Mouse (Mus musculus): Measurements from ENCODE around the gene Dab1. TPM values are rescaled to one million over a fixed set of nuclear protein-coding genes. Genes with fewer than 3 reads are reported as not detected.

The Dab1 gene
- 0.25 and 0.39 TPM in 2 replicates for polyA plus RNA-seq (2015; fragmentation: Nextera tagmentation; extraction: Ambion mirVana)

- TF ChIP-seq EP300 (IDR thresholded peaks at IDR 0.05) (no peak), CTCF (IDR thresholded peaks at IDR 0.05) (no peak)
- H3K4me2 ChIP-seq (replicated peaks; ENCODE audit: low read depth, low read length), result no peak within 1 kb of the TSS
- no peak for DNase-seq (ENCODE audit: low spot score)
- 2% methylated on average over 40 of the region's 41 CpGs for WGBS
- H3K27me3 ChIP-seq (replicated peaks; ENCODE audit: insufficient read depth, low read length), result peaks cover 20% of the 10 kb centered on the region
- H3K4me1 ChIP-seq (ENCODE audit: insufficient read depth, low read depth, low read length), result no peaks in the 10 kb centered on the region
- H3K27ac ChIP-seq (ENCODE audit: low read length), result no peak within 1 kb of the TSS
- no peaks in the 10 kb centered on the region for H3K36me3 ChIP-seq (ENCODE audit: insufficient read depth, low read length)
- no peak within 1 kb of the TSS for H3K4me3 ChIP-seq (ENCODE audit: low read depth, low read length)
- H3K9me3 ChIP-seq (ENCODE audit: low read length), result no peaks in the 10 kb centered on the region
- no peak within 1 kb of the TSS for H3K9ac ChIP-seq (replicated peaks; ENCODE audit: low read depth)
- no peak for ATAC-seq
Observed at GRCm38 (mm10) chr4:103619321-103619945, at the start of gene Dab1. TSS of gene Dab1 (plus strand) at chr4:103619359.

GRCm38 (mm10) chr4:103571721-103572352 is 47.3 kb upstream of the Dab1 start:
- peak; percentile 45 for DNase-seq (ENCODE audit: low spot score)

GRCm38 (mm10) chr4:103575556-103575955 is 43.6 kb upstream of the Dab1 start:
- TF ChIP-seq CTCF (IDR thresholded peaks at IDR 0.05), result no peak
- no peak for TF ChIP-seq EP300 (IDR thresholded peaks at IDR 0.05)
- H3K9ac ChIP-seq (replicated peaks; ENCODE audit: low read depth), result no peak overlapping the region
- H3K9me3 ChIP-seq (ENCODE audit: low read length), result no peaks in the 10 kb centered on the region
- no peaks in the 10 kb centered on the region for H3K36me3 ChIP-seq (ENCODE audit: insufficient read depth, low read length)
- no peaks in the 10 kb centered on the region for H3K27me3 ChIP-seq (replicated peaks; ENCODE audit: insufficient read depth, low read length)
- H3K4me3 ChIP-seq (ENCODE audit: low read depth, low read length), result no peak overlapping the region
- no peaks in the 10 kb centered on the region for H3K4me1 ChIP-seq (ENCODE audit: insufficient read depth, low read depth, low read length)
- H3K4me2 ChIP-seq (replicated peaks; ENCODE audit: low read depth, low read length), result no peak overlapping the region
- WGBS, result 79% methylated on average over 2 of the region's 2 CpGs
- H3K27ac ChIP-seq (ENCODE audit: low read length), result no peak overlapping the region
- ATAC-seq (no peak), DNase-seq (ENCODE audit: low spot score) (no peak)

More at GRCm38 (mm10) chr4:103571721-103572352, 47.3 kb upstream of the Dab1 start:
- 64% methylated on average over 4 of the region's 4 CpGs for WGBS
- Histone ChIP-seq H3K27me3 (replicated peaks; ENCODE audit: insufficient read depth, low read length) (no peaks in the 10 kb centered on the region), H3K4me1 (ENCODE audit: insufficient read depth, low read depth, low read length) (no peaks in the 10 kb centered on the region), H3K36me3 (ENCODE audit: insufficient read depth, low read length) (no peaks in the 10 kb centered on the region), H3K9me3 (ENCODE audit: low read length) (no peaks in the 10 kb centered on the region), H3K9ac (replicated peaks; ENCODE audit: low read depth) (no peak overlapping the region), H3K4me3 (ENCODE audit: low read depth, low read length) (no peak overlapping the region), H3K4me2 (replicated peaks; ENCODE audit: low read depth, low read length) (no peak overlapping the region), H3K27ac (ENCODE audit: low read length) (no peak overlapping the region)
- TF ChIP-seq EP300 (IDR thresholded peaks at IDR 0.05) (no peak), CTCF (IDR thresholded peaks at IDR 0.05) (no peak)
- ATAC-seq, result no peak

GRCm38 (mm10) chr4:103576305-103576704 is 42.9 kb upstream of the Dab1 start:
- Histone ChIP-seq H3K4me3 (ENCODE audit: low read depth, low read length) (no peak overlapping the region), H3K9me3 (ENCODE audit: low read length) (no peaks in the 10 kb centered on the region), H3K4me1 (ENCODE audit: insufficient read depth, low read depth, low read length) (no peaks in the 10 kb centered on the region), H3K9ac (replicated peaks; ENCODE audit: low read depth) (no peak overlapping the region), H3K27me3 (replicated peaks; ENCODE audit: insufficient read depth, low read length) (no peaks in the 10 kb centered on the region), H3K36me3 (ENCODE audit: insufficient read depth, low read length) (no peaks in the 10 kb centered on the region), H3K27ac (ENCODE audit: low read length) (no peak overlapping the region), H3K4me2 (replicated peaks; ENCODE audit: low read depth, low read length) (no peak overlapping the region)
- DNase-seq (ENCODE audit: low spot score) (no peak), ATAC-seq (no peak)
- TF ChIP-seq EP300 (IDR thresholded peaks at IDR 0.05), result no peak
- no peak for TF ChIP-seq CTCF (IDR thresholded peaks at IDR 0.05)
- 72% methylated on average over 6 of the region's 6 CpGs for WGBS

GRCm38 (mm10) chr4:103577111-103577815 is 41.9 kb upstream of the Dab1 start:
- Histone ChIP-seq H3K9me3 (ENCODE audit: low read length) (no peaks in the 10 kb centered on the region), H3K4me3 (ENCODE audit: low read depth, low read length) (no peak overlapping the region), H3K36me3 (ENCODE audit: insufficient read depth, low read length) (no peaks in the 10 kb centered on the region), H3K4me1 (ENCODE audit: insufficient read depth, low read depth, low read length) (no peaks in the 10 kb centered on the region), H3K27ac (ENCODE audit: low read length) (no peak overlapping the region), H3K4me2 (replicated peaks; ENCODE audit: low read depth, low read length) (no peak overlapping the region), H3K27me3 (replicated peaks; ENCODE audit: insufficient read depth, low read length) (no peaks in the 10 kb centered on the region), H3K9ac (replicated peaks; ENCODE audit: low read depth) (no peak overlapping the region)
- WGBS, result 63% methylated on average over 4 of the region's 4 CpGs
- DNase-seq (ENCODE audit: low spot score), result no peak
- no peak for ATAC-seq
- TF ChIP-seq EP300 (IDR thresholded peaks at IDR 0.05) (no peak), CTCF (IDR thresholded peaks at IDR 0.05) (no peak)

- no peak overlapping the region for H3K4me3 ChIP-seq (ENCODE audit: low read depth, low read length)
- WGBS, result 55% methylated on average over 7 of the region's 7 CpGs
- DNase-seq (ENCODE audit: low spot score), result no peak
- H3K4me1 ChIP-seq (ENCODE audit: insufficient read depth, low read depth, low read length), result no peaks in the 10 kb centered on the region
- H3K9me3 ChIP-seq (ENCODE audit: low read length), result no peaks in the 10 kb centered on the region
- H3K9ac ChIP-seq (replicated peaks; ENCODE audit: low read depth), result no peak overlapping the region
- no peak for ATAC-seq
- no peak for TF ChIP-seq CTCF (IDR thresholded peaks at IDR 0.05)
- no peak overlapping the region for H3K4me2 ChIP-seq (replicated peaks; ENCODE audit: low read depth, low read length)
- no peaks in the 10 kb centered on the region for H3K36me3 ChIP-seq (ENCODE audit: insufficient read depth, low read length)
- H3K27me3 ChIP-seq (replicated peaks; ENCODE audit: insufficient read depth, low read length), result no peaks in the 10 kb centered on the region
- H3K27ac ChIP-seq (ENCODE audit: low read length), result no peak overlapping the region
Observed at GRCm38 (mm10) chr4:103577821-103578220, 41.3 kb upstream of the Dab1 start.
